Mouse (Mus musculus) skeletal muscle tissue, adult 2 months (tissue): Measurements from ENCODE around the gene Aplnr.

ENCODE experiments used
- DNase-seq: peaks from one replicate; pipeline ENCODE4 v3.0.0-alpha.2; 2012; ENCODE audit warnings: low read depth, low spot score

Gene Aplnr

DNA sequence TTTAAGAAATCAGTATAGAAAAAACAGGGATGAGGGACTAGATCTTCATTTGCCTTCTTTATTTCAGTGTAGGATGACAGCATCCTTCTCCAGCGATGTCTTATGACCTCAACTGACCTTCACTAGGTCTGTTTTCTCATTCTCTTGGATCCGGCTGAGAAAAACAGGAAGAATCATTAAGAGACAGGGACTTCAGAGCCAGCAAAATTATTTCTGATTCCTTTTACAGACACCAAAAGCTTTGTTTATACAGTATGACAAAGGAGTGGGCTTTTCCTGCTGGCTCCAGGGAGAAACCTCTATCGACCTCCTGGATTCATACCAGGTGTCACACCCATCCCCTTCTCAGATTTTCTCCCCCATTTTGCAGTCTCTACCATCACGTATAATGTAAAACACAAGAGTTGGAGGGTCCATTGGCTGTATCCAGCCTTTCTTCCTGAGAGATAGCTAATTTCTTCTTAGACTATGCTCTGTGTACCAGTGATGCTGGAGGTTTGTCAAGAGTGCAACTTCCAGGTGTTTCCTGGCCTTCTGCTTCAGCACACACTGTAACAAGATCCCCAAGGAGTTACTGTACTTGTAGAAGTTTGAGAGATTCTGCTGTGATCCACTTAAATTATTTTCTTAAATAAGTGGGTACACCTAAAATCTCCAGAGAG, 42.2 kb downstream of the Aplnr start:
- DNase-seq = peak; percentile 34

DNA sequence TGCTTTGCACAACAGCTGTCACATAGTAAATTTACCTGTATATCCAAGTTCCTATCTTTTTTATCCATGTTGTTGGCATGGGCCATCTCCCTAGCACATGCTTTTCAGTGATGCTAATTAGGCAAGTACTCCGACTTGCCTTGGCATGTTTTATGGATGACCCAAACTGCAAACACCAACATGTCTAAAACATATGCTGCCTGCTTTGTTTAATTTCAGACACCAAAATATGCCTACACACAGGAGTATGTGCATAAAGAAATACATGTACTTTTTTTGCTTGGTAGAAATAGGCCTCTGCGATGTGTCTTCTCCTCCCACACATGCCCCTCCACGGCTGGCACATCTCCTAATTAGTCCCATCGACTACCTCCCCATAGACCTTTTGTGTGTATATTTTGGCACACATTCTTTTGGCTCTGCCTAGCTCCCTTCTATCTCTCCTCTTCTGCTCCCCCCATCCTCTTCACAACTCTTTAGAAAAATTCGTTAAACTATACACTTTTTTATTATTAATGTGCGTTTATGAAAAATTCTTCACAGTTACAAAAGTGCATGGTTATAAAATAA, 51.6 kb downstream of the Aplnr start:
- no peak for DNase-seq
